8 mouse cellular contexts compared by ENCODE assay signal in genomic region chr8:111337890-111338347, GRCm38 (mm10). TPM values are rescaled to one million over a fixed set of nuclear protein-coding genes. Genes with fewer than 3 reads are reported as not detected.
DNase-seq lines count a peak whose midpoint lies in the region; ATAC-seq lines count a peak whose summit lies in the region.

Gene Mlkl (minus strand): TSS chr8:111338177.

- no peaks in the 10 kb centered on the region for H3K36me3 ChIP-seq in embryonic facial prominence, embryonic 10.5 days (replicated peaks)
- H3K36me3 ChIP-seq in heart, embryonic 11.5 days (ENCODE audit: control insufficient read depth, insufficient read depth, low read length): no peaks in the 10 kb centered on the region
- no peaks in the 10 kb centered on the region for H3K36me3 ChIP-seq in kidney, embryonic 15.5 days

- H3K27me3 ChIP-seq in embryonic facial prominence, embryonic 10.5 days (replicated peaks; ENCODE audit: low read depth, poor library complexity, severe bottlenecking): peaks cover 69% of the 10 kb centered on the region
- peaks cover 4% of the 10 kb centered on the region; the same call in 1 of the 2 replicates for H3K27me3 ChIP-seq in heart, embryonic 11.5 days (ENCODE audit: control insufficient read depth, insufficient read depth, low read length)
- 0 out of 2 replicates have a peak, but pooled peaks cover 2% of the 10 kb centered on the region for H3K27me3 ChIP-seq in kidney, embryonic 15.5 days

- peak; percentile 47 for DNase-seq in left cerebral cortex, postnatal 4 days
- DNase-seq in left cerebral cortex, adult 18-20 months (ENCODE audit: low spot score in 2 of 2): no peak
- peak; percentile 60 for DNase-seq in embryonic facial prominence, embryonic 10.5 days (ENCODE audit: low spot score)
- peak; percentile 73 for DNase-seq in lung, postnatal 36 days
- peak; percentile 49 for DNase-seq in retina, embryonic 14.5 days (ENCODE audit: low spot score)
- DNase-seq in right cerebral cortex, postnatal 10 days (ENCODE audit: low spot score in 2 of 2): no peak

- H3K4me1 ChIP-seq in embryonic facial prominence, embryonic 10.5 days: peaks cover 8% of the 10 kb centered on the region
- H3K4me1 ChIP-seq in heart, embryonic 11.5 days (ENCODE audit: control insufficient read depth, insufficient read depth, low read length): no peaks in the 10 kb centered on the region
- peaks cover 12% of the 10 kb centered on the region for H3K4me1 ChIP-seq in kidney, embryonic 15.5 days

- H3K4me3 ChIP-seq in embryonic facial prominence, embryonic 10.5 days: peak within 1 kb of the TSS; percentile 60
- H3K4me3 ChIP-seq in heart, embryonic 11.5 days (ENCODE audit: low read depth, low read length): peak within 1 kb of the TSS; percentile 55
- peak within 1 kb of the TSS; percentile 52 for H3K4me3 ChIP-seq in kidney, embryonic 15.5 days (replicated peaks)

- no peak for ATAC-seq in heart, embryonic 11.5 days (replicated peaks; ENCODE audit: insufficient number of reproducible peaks, low FRiP score, low TSS enrichment)
- 0 out of 2 replicates have a peak, but pooled peaks have one; percentile 33 for ATAC-seq in kidney, embryonic 15.5 days (replicated peaks; ENCODE audit: low FRiP score)

- 1% methylated on average over 29 of the region's 29 CpGs for WGBS in embryonic facial prominence, embryonic 10.5 days
- WGBS in heart, embryonic 11.5 days (ENCODE audit: insufficient replicate concordance): under 1% methylated on average over 29 of the region's 29 CpGs
- under 1% methylated on average over 29 of the region's 29 CpGs for WGBS in kidney, embryonic 15.5 days

- intact Hi-C loops in left cerebral cortex, postnatal 4 days (cut with DNase I): no loop called here

- peak within 1 kb of the TSS; percentile 89 for H3K4me2 ChIP-seq in heart, embryonic 11.5 days
- peak within 1 kb of the TSS; percentile 92 for H3K4me2 ChIP-seq in kidney, embryonic 15.5 days

- no peak within 1 kb of the TSS; the same call in 1 of the 2 replicates for H3K9ac ChIP-seq in heart, embryonic 11.5 days (ENCODE audit: low read depth, low read length)
- H3K9ac ChIP-seq in kidney, embryonic 15.5 days: peak within 1 kb of the TSS; percentile 44; the same call in 1 of the 2 replicates

- no peak within 1 kb of the TSS for H3K27ac ChIP-seq in embryonic facial prominence, embryonic 10.5 days (replicated peaks)
- no peak within 1 kb of the TSS for H3K27ac ChIP-seq in heart, embryonic 11.5 days (ENCODE audit: low read depth, low read length)
- H3K27ac ChIP-seq in kidney, embryonic 15.5 days: 0 out of 2 replicates have a peak within 1 kb of the TSS, but pooled peaks have one; percentile 9

- H3K9me3 ChIP-seq in embryonic facial prominence, embryonic 10.5 days: no peaks in the 10 kb centered on the region
- no peaks in the 10 kb centered on the region for H3K9me3 ChIP-seq in heart, embryonic 11.5 days (replicated peaks; ENCODE audit: control insufficient read depth, low read length)
- no peaks in the 10 kb centered on the region for H3K9me3 ChIP-seq in kidney, embryonic 15.5 days (replicated peaks)

RNA-seq across cellular contexts. Expression of gene Mlkl, which starts in this region (rescaled TPM):
- total RNA-seq in left cerebral cortex, postnatal 4 days (2021): under 1 TPM; 0.34 to 0.46 TPM
- under 1 TPM; 0.37 to 0.86 TPM for total RNA-seq in left cerebral cortex, adult 18-20 months (2021)
- polyA plus RNA-seq in embryonic facial prominence, embryonic 10.5 days (2016; fragmentation: Nextera tagmentation; extraction: Ambion mirVana): 0.21 and 0.60 TPM in 2 replicates
- polyA plus RNA-seq in heart, embryonic 11.5 days (2014; fragmentation: Nextera tagmentation; extraction: Ambion mirVana): 1.7 and 2.6 TPM in 2 replicates
- polyA plus RNA-seq in kidney, embryonic 15.5 days (2015; fragmentation: Nextera tagmentation; extraction: Ambion mirVana): 1.8 and 2.2 TPM in 2 replicates

Comparison
In these comparisons a context has a peak if more than half of its experiments do, and no peak if none do; other contexts are left out.
1. Peak in DNase-seq in left cerebral cortex, postnatal 4 days; RNA of the gene not detected or under 1 TPM.
2. Peak in DNase-seq and H3K4me3 ChIP-seq in embryonic facial prominence, embryonic 10.5 days; RNA of the gene not detected or under 1 TPM.
3. DNase-seq: peak in lung, postnatal 36 days (single experiment) and retina, embryonic 14.5 days (single experiment); none in left cerebral cortex, adult 18-20 months (0 of 2) and right cerebral cortex, postnatal 10 days (0 of 2).
4. Peak in every context shown above with its lines, with median percentiles within 50 percentile points of each other: H3K4me3 ChIP-seq.